10 mouse cellular contexts compared by ENCODE assay signal in the genomic region with DNA sequence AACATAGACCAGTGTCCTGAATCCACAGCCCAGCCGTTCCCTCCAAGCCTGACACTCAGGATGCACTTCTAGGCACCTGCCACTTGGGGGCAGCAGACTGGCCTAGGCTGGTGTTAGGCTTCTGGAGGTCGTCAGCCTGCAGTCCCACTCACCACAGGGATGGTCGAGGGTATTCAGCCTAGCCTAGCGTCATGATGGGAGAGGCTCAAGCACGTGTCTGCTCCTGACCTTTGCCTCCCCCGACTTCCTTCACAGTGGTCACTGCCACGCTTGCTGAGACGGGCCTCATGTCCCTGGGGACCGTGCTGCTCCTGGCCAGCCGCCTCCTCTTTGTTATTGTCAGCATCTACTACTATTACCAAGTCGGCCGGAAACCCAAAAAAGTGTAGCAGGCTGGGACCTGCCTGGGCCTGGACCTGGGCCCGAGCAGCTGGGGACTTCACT. TPM values are rescaled to one million over a fixed set of nuclear protein-coding genes. Genes with fewer than 3 reads are reported as not detected.
DNase-seq lines count a peak whose midpoint lies in the region; ATAC-seq lines count a peak whose summit lies in the region.
"Had no signal": no experiment of that assay in that cellular context is flagged by ENCODE, and none has a peak within 500 bp of the region (broad histone marks: within the 10 kb centered on the region; RNA-seq: fewer than 3 reads in every experiment).

No protein-coding gene starts in this region.

- H3K4me3 ChIP-seq in hindbrain, embryonic 12.5 days = no peak overlapping the region
- H3K4me3 ChIP-seq in limb, embryonic 12.5 days (replicated peaks) = no peak overlapping the region
- H3K4me3 ChIP-seq in midbrain, embryonic 13.5 days (replicated peaks) = no peak overlapping the region
- H3K4me3 ChIP-seq: embryonic facial prominence, embryonic 13.5 days; myocyte had no signal

- peak; percentile 40 for DNase-seq in urinary bladder, adult 2 months (ENCODE audit: low spot score)
- no peak for DNase-seq in urinary bladder, postnatal 10 days (ENCODE audit: low spot score)
- DNase-seq in cerebellum, adult 11 months = peak; percentile 53
- peak; percentile 67 for DNase-seq in forelimb bud, embryonic 11.5 days (ENCODE audit: low read depth, low spot score)
- DNase-seq in testis, postnatal 14 days (ENCODE audit: low spot score) = peak; percentile 51

- peak overlapping the region; percentile 24; the same call in 1 of the 2 replicates for H3K27ac ChIP-seq in hindbrain, embryonic 12.5 days
- no peak overlapping the region for H3K27ac ChIP-seq in limb, embryonic 12.5 days
- H3K27ac ChIP-seq in midbrain, embryonic 13.5 days = peak overlapping the region; percentile 11; the same call in 1 of the 2 replicates
- H3K27ac ChIP-seq: embryonic facial prominence, embryonic 13.5 days had no signal

- H3K27me3 ChIP-seq in hindbrain, embryonic 12.5 days = no peaks in the 10 kb centered on the region
- no peaks in the 10 kb centered on the region for H3K27me3 ChIP-seq in limb, embryonic 12.5 days
- no peaks in the 10 kb centered on the region for H3K27me3 ChIP-seq in midbrain, embryonic 13.5 days
- H3K27me3 ChIP-seq: embryonic facial prominence, embryonic 13.5 days had no signal

- peaks cover 59% of the 10 kb centered on the region for H3K36me3 ChIP-seq in hindbrain, embryonic 12.5 days
- H3K36me3 ChIP-seq in limb, embryonic 12.5 days = peaks cover 9% of the 10 kb centered on the region; the same call in 1 of the 2 replicates
- peaks cover 59% of the 10 kb centered on the region for H3K36me3 ChIP-seq in midbrain, embryonic 13.5 days

- WGBS in hindbrain, embryonic 12.5 days = 31% methylated on average over 13 of the region's 13 CpGs
- WGBS in limb, embryonic 12.5 days = 48% methylated on average over 13 of the region's 13 CpGs
- WGBS in midbrain, embryonic 13.5 days = 35% methylated on average over 13 of the region's 13 CpGs

- no peak overlapping the region for H3K4me2 ChIP-seq in hindbrain, embryonic 12.5 days (replicated peaks)
- no peak overlapping the region for H3K4me2 ChIP-seq in limb, embryonic 12.5 days
- H3K4me2 ChIP-seq in midbrain, embryonic 13.5 days (replicated peaks) = no peak overlapping the region
- H3K4me2 ChIP-seq: embryonic facial prominence, embryonic 13.5 days had no signal

- peaks cover 53% of the 10 kb centered on the region for H3K4me1 ChIP-seq in hindbrain, embryonic 12.5 days
- H3K4me1 ChIP-seq in limb, embryonic 12.5 days (replicated peaks) = peaks cover 5% of the 10 kb centered on the region
- peaks cover 56% of the 10 kb centered on the region for H3K4me1 ChIP-seq in midbrain, embryonic 13.5 days (replicated peaks)

- peak; percentile 20 for ATAC-seq in hindbrain, embryonic 12.5 days (ENCODE audit: low FRiP score)
- ATAC-seq in limb, embryonic 12.5 days (ENCODE audit: insufficient number of reproducible peaks, insufficient read depth, low FRiP score, low TSS enrichment, low read depth) = peak; percentile 50; the same call in 1 of the 2 replicates
- ATAC-seq in midbrain, embryonic 13.5 days = peak; percentile 0; the same call in 1 of the 2 replicates

- no peaks in the 10 kb centered on the region for H3K9me3 ChIP-seq in hindbrain, embryonic 12.5 days (replicated peaks)
- H3K9me3 ChIP-seq in limb, embryonic 12.5 days = no peaks in the 10 kb centered on the region
- H3K9me3 ChIP-seq in midbrain, embryonic 13.5 days = no peaks in the 10 kb centered on the region
- H3K9me3 ChIP-seq: embryonic facial prominence, embryonic 13.5 days had no signal

- H3K9ac ChIP-seq in hindbrain, embryonic 12.5 days = no peak overlapping the region
- H3K9ac ChIP-seq in limb, embryonic 12.5 days (replicated peaks) = no peak overlapping the region
- H3K9ac ChIP-seq in midbrain, embryonic 13.5 days (replicated peaks) = no peak overlapping the region
- H3K9ac ChIP-seq: embryonic facial prominence, embryonic 13.5 days had no signal

RNA-seq across cellular contexts. Expression of a gene that starts 12.2 kb away (rescaled TPM):
- 54.5 and 67.6 TPM in 2 replicates for polyA plus RNA-seq in urinary bladder, adult 2 months (2012; rRNA removed)
- polyA plus RNA-seq in hindbrain, embryonic 12.5 days (2016; fragmentation: Nextera tagmentation; extraction: Ambion mirVana) = 142 and 180 TPM in 2 replicates
- 16.4 and 22.8 TPM in 2 replicates for polyA plus RNA-seq in limb, embryonic 12.5 days (2016; fragmentation: Nextera tagmentation; extraction: Ambion mirVana)
- polyA plus RNA-seq in midbrain, embryonic 13.5 days (2015; fragmentation: Nextera tagmentation; extraction: Ambion mirVana) = 136 and 138 TPM in 2 replicates

Comparison
In these comparisons a context has a peak if more than half of its experiments do, and no peak if none do; other contexts are left out.
1. ATAC-seq: peak in every context shown above with its lines; median percentile 50 in limb, embryonic 12.5 days; 20 in hindbrain, embryonic 12.5 days; 0 in midbrain, embryonic 13.5 days.